Mouse (Mus musculus): ENCODE measurements around the gene Ecm2.

DNA sequence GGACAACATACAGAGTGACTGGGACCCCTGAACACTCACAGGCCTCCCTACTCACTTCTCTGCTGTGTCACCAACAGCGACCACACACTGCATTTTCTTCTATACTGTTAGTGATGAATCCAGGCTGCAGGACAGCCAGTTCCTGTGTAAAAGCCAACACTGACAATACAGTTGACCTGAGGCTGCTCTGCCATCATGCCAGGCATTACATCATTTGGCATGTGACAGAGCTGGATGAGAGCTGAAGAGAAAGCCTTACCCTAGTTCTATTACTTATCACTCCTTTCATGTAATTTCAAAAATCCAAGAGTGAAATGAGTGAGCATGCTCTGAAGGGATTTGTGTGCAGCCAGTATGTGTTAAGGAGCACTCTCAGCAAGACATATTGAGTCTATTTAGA, 51.6 kb downstream of the Ecm2 start:
- no peak for TF ChIP-seq POLR2A (IDR thresholded peaks at IDR 0.05; ENCODE audit: low read depth, low read length)
- TF ChIP-seq CTCF (IDR thresholded peaks at IDR 0.05; ENCODE audit: extremely low read depth, insufficient read length, insufficient replicate concordance, low read depth, low read length) = no peak

All from small intestine, adult 2 months (tissue).